In the genomic region with DNA sequence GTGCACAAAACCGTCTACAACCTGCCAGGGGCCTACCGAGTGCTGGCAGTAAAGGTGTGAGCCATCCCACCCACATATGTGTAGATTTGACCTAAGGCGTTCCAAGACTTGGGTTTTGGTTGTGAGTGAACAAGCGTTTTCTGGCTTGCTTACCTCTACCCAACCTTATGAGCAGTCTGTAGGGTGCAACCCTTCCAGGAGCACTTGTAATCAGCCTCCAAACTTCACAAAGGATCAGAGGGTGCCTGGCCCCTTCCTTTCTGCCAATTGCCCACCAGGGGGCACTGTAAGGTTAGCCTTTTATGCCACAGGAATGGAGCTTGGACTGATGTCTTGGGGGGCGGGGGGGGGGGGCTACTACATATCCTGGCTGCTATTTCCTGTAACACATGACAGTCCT, we compare ENCODE assay signal across 10 mouse cellular contexts. TPM values are rescaled to one million over a fixed set of nuclear protein-coding genes. Genes with fewer than 3 reads are reported as not detected.
DNase-seq lines count a peak whose midpoint lies in the region; ATAC-seq lines count a peak whose summit lies in the region.
"Had no signal": no experiment of that assay in that cellular context is flagged by ENCODE, and none has a peak within 500 bp of the region (broad histone marks: within the 10 kb centered on the region; RNA-seq: fewer than 3 reads in every experiment).

No protein-coding gene starts in this region.

- H3K4me2 ChIP-seq in intestine, embryonic 14.5 days (ENCODE audit: low read length), result no peak overlapping the region
- H3K4me2 ChIP-seq: stomach, embryonic 15.5 days had no signal

- H3K27me3 ChIP-seq in intestine, embryonic 14.5 days (replicated peaks; ENCODE audit: control insufficient read depth, insufficient read depth, low read length), result no peaks in the 10 kb centered on the region
- H3K27me3 ChIP-seq: stomach, embryonic 15.5 days had no signal

- H3K4me3 ChIP-seq in intestine, embryonic 14.5 days (ENCODE audit: low read depth, low read length), result no peak overlapping the region
- H3K4me3 ChIP-seq: stomach, embryonic 15.5 days had no signal

- peak; percentile 53 for DNase-seq in adrenal gland, postnatal 14 days
- DNase-seq in adrenal gland, adult 8-10 months, result no peak
- peak; percentile 46 for DNase-seq in CD4-positive helper T cell, adult 2 months (ENCODE audit: low read depth, low spot score)
- DNase-seq in embryo, embryonic 11.5 days (ENCODE audit: low read depth, low spot score), result peak; percentile 39
- peak; percentile 79 for DNase-seq in intestine, embryonic 14.5 days (ENCODE audit: low spot score)
- DNase-seq in lung, postnatal 14 days, result peak; percentile 39
- peak; percentile 67 for DNase-seq in testis, postnatal 10 days (ENCODE audit: low spot score)
- DNase-seq in urinary bladder, postnatal 36 days (ENCODE audit: low spot score in 2 of 2), result no peak

- 52% methylated on average over 5 of the region's 5 CpGs for WGBS in intestine, embryonic 14.5 days

- H3K4me1 ChIP-seq in intestine, embryonic 14.5 days (replicated peaks; ENCODE audit: control insufficient read depth, insufficient read depth, low read length), result no peaks in the 10 kb centered on the region

- H3K36me3 ChIP-seq in intestine, embryonic 14.5 days (ENCODE audit: control insufficient read depth, insufficient read depth, low read length), result peaks cover 48% of the 10 kb centered on the region

- no peak overlapping the region for H3K27ac ChIP-seq in intestine, embryonic 14.5 days (ENCODE audit: low read depth)
- H3K27ac ChIP-seq: stomach, embryonic 15.5 days had no signal

- no peak overlapping the region for H3K9ac ChIP-seq in intestine, embryonic 14.5 days (ENCODE audit: low read length)
- H3K9ac ChIP-seq: stomach, embryonic 15.5 days had no signal

- ATAC-seq in intestine, embryonic 14.5 days (replicated peaks; ENCODE audit: low FRiP score, low TSS enrichment, low read depth), result peak; percentile 41

- no peaks in the 10 kb centered on the region for H3K9me3 ChIP-seq in intestine, embryonic 14.5 days (ENCODE audit: control insufficient read depth, low read length)
- H3K9me3 ChIP-seq: stomach, embryonic 15.5 days had no signal

RNA-seq across cellular contexts. Expression of gene Padi6, which starts 18.6 kb away (rescaled TPM):
- total RNA-seq in adrenal gland, postnatal 14 days (2021), result not detected in 2 replicates
- total RNA-seq in adrenal gland, adult 8-10 months (2022), result not detected
- 0.07 TPM in 1 of 2 replicates, not detected in the other for polyA plus RNA-seq in intestine, embryonic 14.5 days (2014; fragmentation: Nextera tagmentation; extraction: Ambion mirVana)
- total RNA-seq: heart, postnatal 36 days had no signal

RNA-seq across cellular contexts. Expression of gene Rcc2, which starts 23.5 kb away (rescaled TPM):
- total RNA-seq in adrenal gland, postnatal 14 days (2021), result 71.3 and 74.2 TPM in 2 replicates
- total RNA-seq in adrenal gland, adult 8-10 months (2022), result 10 to 100 TPM; 71.0 to 87.5 (median 77.3) TPM
- 29.8 and 30.7 TPM in 2 replicates for polyA plus RNA-seq in intestine, embryonic 14.5 days (2014; fragmentation: Nextera tagmentation; extraction: Ambion mirVana)

RNA-seq across cellular contexts. Expression of gene Padi4, which starts 50.2 kb away (rescaled TPM):
- total RNA-seq in adrenal gland, postnatal 14 days (2021), result 0.75 and 0.85 TPM in 2 replicates
- 1 to 10 TPM in 1 of 4 experiments, under 1 TPM in 3; 0.27 to 1.1 (median 0.35) TPM for total RNA-seq in adrenal gland, adult 8-10 months (2022)
- 2.2 TPM in 2 replicates for polyA plus RNA-seq in intestine, embryonic 14.5 days (2014; fragmentation: Nextera tagmentation; extraction: Ambion mirVana)

RNA-seq across cellular contexts. Expression of gene Arhgef10l, which starts 58.0 kb away (rescaled TPM):
- total RNA-seq in adrenal gland, postnatal 14 days (2021), result 13.1 and 15.3 TPM in 2 replicates
- total RNA-seq in adrenal gland, adult 8-10 months (2022), result 10 to 100 TPM; 13.3 to 46.3 (median 28.5) TPM
- 15.2 and 16.3 TPM in 2 replicates for polyA plus RNA-seq in intestine, embryonic 14.5 days (2014; fragmentation: Nextera tagmentation; extraction: Ambion mirVana)

Comparison
In these comparisons a context has a peak if more than half of its experiments do, and no peak if none do; other contexts are left out.
1. DNase-seq: peak in adrenal gland, postnatal 14 days (single experiment), CD4-positive helper T cell, adult 2 months (single experiment), embryo, embryonic 11.5 days (single experiment), intestine, embryonic 14.5 days (single experiment), lung, postnatal 14 days (single experiment) and testis, postnatal 10 days (single experiment); none in adrenal gland, adult 8-10 months (single experiment) and urinary bladder, postnatal 36 days (0 of 2).